ENCODE assay signal across 9 mouse cellular contexts in the genomic region with DNA sequence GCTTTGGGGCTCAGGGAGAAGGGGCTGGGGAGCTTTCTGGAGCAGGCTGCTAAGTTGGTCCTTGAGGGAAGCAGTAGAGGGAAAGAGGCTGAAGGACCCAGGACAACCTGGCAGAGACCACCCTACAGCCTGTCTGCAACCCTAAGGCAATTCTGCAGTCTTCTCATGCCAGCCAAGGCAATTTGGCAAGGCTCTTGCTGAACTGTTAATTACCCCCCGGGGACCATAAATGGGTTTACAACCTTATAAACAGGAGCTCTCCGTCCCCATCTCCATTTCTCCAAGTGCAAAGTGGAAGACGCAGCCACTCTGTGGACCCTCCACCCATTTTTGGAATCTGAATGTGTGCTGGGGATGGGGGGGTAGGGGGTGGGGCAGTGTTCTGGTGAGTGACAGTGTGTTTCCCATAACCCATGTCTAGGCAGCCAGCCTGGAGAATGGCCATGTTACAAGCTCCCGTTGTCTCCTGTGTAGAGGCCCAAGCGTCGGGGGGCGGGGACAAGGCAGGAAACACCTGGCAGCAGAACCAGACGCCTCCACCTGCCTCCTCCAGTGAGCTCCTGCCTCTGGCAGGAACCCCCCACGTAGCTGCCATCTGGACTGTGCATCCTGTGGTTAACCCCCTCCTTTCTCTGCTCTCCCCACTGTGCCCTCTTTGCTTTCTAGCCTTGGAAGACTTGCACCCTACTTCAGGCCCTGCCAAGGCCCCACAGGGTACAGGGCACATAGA. TPM values are rescaled to one million over a fixed set of nuclear protein-coding genes. Genes with fewer than 3 reads are reported as not detected.
DNase-seq lines count a peak whose midpoint lies in the region; ATAC-seq and TF ChIP-seq lines count a peak whose summit lies in the region.
"Had no signal": no experiment of that assay in that cellular context is flagged by ENCODE, and none has a peak within 500 bp of the region (broad histone marks: within the 10 kb centered on the region; RNA-seq: fewer than 3 reads in every experiment).

No protein-coding gene starts in this region.

- 20% methylated on average over 9 of the region's 9 CpGs for WGBS in forebrain, embryonic 15.5 days
- WGBS in liver, postnatal 0 days (ENCODE audit: insufficient replicate concordance), result 18% methylated on average over 9 of the region's 9 CpGs
- 8% methylated on average over 9 of the region's 9 CpGs for WGBS in spleen, adult 2 months

- H3K9ac ChIP-seq in forebrain, embryonic 15.5 days (replicated peaks), result no peak overlapping the region
- no peak overlapping the region for H3K9ac ChIP-seq in liver, postnatal 0 days (replicated peaks)

- DNase-seq in layer of hippocampus, adult 9-11 months, result peak; percentile 33
- DNase-seq in layer of hippocampus, postnatal 36 days, result no peak
- peak; percentile 37 to 40 for DNase-seq in cerebellum, adult 18-20 months
- peak; percentile 68 for DNase-seq in liver, postnatal 0 days
- DNase-seq in spleen, adult 2 months (ENCODE audit: low read depth in 1 of 2, low spot score in 2 of 2), result peak; percentile 67 to 80
- DNase-seq in urinary bladder, postnatal 14 days (ENCODE audit: low spot score), result no peak
- DNase-seq in right cerebral cortex, adult 18-20 months, result no peak

- no peaks in the 10 kb centered on the region for H3K9me3 ChIP-seq in forebrain, embryonic 15.5 days
- no peaks in the 10 kb centered on the region for H3K9me3 ChIP-seq in liver, postnatal 0 days (ENCODE audit: low read length)

- no peaks in the 10 kb centered on the region; the same call in 1 of the 2 replicates for H3K27me3 ChIP-seq in forebrain, embryonic 15.5 days
- no peaks in the 10 kb centered on the region for H3K27me3 ChIP-seq in liver, postnatal 0 days (ENCODE audit: insufficient read depth, low read length)
- H3K27me3 ChIP-seq in spleen, adult 2 months (ENCODE audit: control insufficient read depth, insufficient read depth, low read length), result no peaks in the 10 kb centered on the region

- 0 out of 2 replicates have a peak overlapping the region, but pooled peaks have one; percentile 19 for H3K27ac ChIP-seq in forebrain, embryonic 15.5 days (replicated peaks)
- H3K27ac ChIP-seq in liver, postnatal 0 days (ENCODE audit: low read depth), result 0 out of 2 replicates have a peak overlapping the region, but pooled peaks have one; percentile 51
- peak overlapping the region; percentile 57 for H3K27ac ChIP-seq in spleen, adult 2 months (ENCODE audit: insufficient read depth, low read length)

- H3K4me3 ChIP-seq in forebrain, embryonic 15.5 days, result no peak overlapping the region
- H3K4me3 ChIP-seq in liver, postnatal 0 days (ENCODE audit: low read depth, low read length), result no peak overlapping the region
- no peak overlapping the region for H3K4me3 ChIP-seq in spleen, adult 2 months (ENCODE audit: extremely low read depth, insufficient read depth, insufficient read length)

- H3K4me1 ChIP-seq in forebrain, embryonic 15.5 days, result peaks cover 28% of the 10 kb centered on the region
- H3K4me1 ChIP-seq in liver, postnatal 0 days (ENCODE audit: insufficient read depth), result peaks cover 4% of the 10 kb centered on the region; the same call in 1 of the 2 replicates
- H3K4me1 ChIP-seq in spleen, adult 2 months (ENCODE audit: control insufficient read depth, insufficient read depth, insufficient read length), result peaks cover 20% of the 10 kb centered on the region

- no peaks in the 10 kb centered on the region for H3K36me3 ChIP-seq in forebrain, embryonic 15.5 days
- H3K36me3 ChIP-seq in liver, postnatal 0 days (replicated peaks; ENCODE audit: insufficient read depth, low read length), result no peaks in the 10 kb centered on the region
- H3K36me3 ChIP-seq in spleen, adult 2 months (ENCODE audit: control insufficient read depth, insufficient read depth, low read length), result no peaks in the 10 kb centered on the region

- TF ChIP-seq POLR2A in spleen, adult 2 months (IDR thresholded peaks at IDR 0.05; ENCODE audit: low read depth, low read length), result no peak

- TF ChIP-seq CTCF in liver, postnatal 0 days (IDR thresholded peaks at IDR 0.05; ENCODE audit: low read depth), result no peak
- TF ChIP-seq CTCF in spleen, adult 2 months (IDR thresholded peaks at IDR 0.05; ENCODE audit: extremely low read depth, insufficient read depth, insufficient read length, insufficient replicate concordance), result no peak

- H3K4me2 ChIP-seq in forebrain, embryonic 15.5 days (replicated peaks), result no peak overlapping the region
- no peak overlapping the region; the same call in 1 of the 2 replicates for H3K4me2 ChIP-seq in liver, postnatal 0 days (ENCODE audit: low read depth, low read length)

- ATAC-seq in forebrain, embryonic 15.5 days (replicated peaks), result peak; percentile 23; the same call in 1 of the 2 replicates
- peak; percentile 66 for ATAC-seq in liver, postnatal 0 days

- no peak for TF ChIP-seq EP300 in liver, postnatal 0 days (IDR thresholded peaks at IDR 0.05; ENCODE audit: low read depth)

RNA-seq across cellular contexts. Expression of gene Fam163b, which starts 20.5 kb away (rescaled TPM):
- total RNA-seq in layer of hippocampus, postnatal 36 days (2021), result 100 to 1,000 TPM; 107 to 130 TPM
- polyA plus RNA-seq in forebrain, embryonic 15.5 days (2015; fragmentation: Nextera tagmentation; extraction: Ambion mirVana), result 3.5 and 4.6 TPM in 2 replicates
- polyA plus RNA-seq in liver, postnatal 0 days (2015; fragmentation: Nextera tagmentation; extraction: Ambion mirVana), result not detected in 2 replicates
- polyA plus RNA-seq in spleen, adult 2 months (2012; rRNA removed), result not detected in 2 replicates

RNA-seq across cellular contexts. Expression of gene Adamtsl2, which starts 42.6 kb away (rescaled TPM):
- 10 to 100 TPM; 10.5 to 12.3 TPM for total RNA-seq in layer of hippocampus, postnatal 36 days (2021)
- polyA plus RNA-seq in forebrain, embryonic 15.5 days (2015; fragmentation: Nextera tagmentation; extraction: Ambion mirVana), result 6.8 and 9.5 TPM in 2 replicates
- 1.1 and 1.2 TPM in 2 replicates for polyA plus RNA-seq in liver, postnatal 0 days (2015; fragmentation: Nextera tagmentation; extraction: Ambion mirVana)
- polyA plus RNA-seq in spleen, adult 2 months (2012; rRNA removed), result 33.6 and 45.1 TPM in 2 replicates

RNA-seq across cellular contexts. Expression of gene Dbh, which starts 43.2 kb away (rescaled TPM):
- total RNA-seq in layer of hippocampus, postnatal 36 days (2021), result under 1 TPM; 0.25 to 0.48 TPM
- 0.06 TPM in 1 of 2 replicates, not detected in the other for polyA plus RNA-seq in forebrain, embryonic 15.5 days (2015; fragmentation: Nextera tagmentation; extraction: Ambion mirVana)
- not detected in 2 replicates for polyA plus RNA-seq in liver, postnatal 0 days (2015; fragmentation: Nextera tagmentation; extraction: Ambion mirVana)
- polyA plus RNA-seq in spleen, adult 2 months (2012; rRNA removed), result 0.04 TPM in 1 of 2 replicates, not detected in the other

RNA-seq across cellular contexts. Expression of gene Mymk, which starts 49.8 kb away (rescaled TPM):
- total RNA-seq in layer of hippocampus, postnatal 36 days (2021), result under 1 TPM; 0.46 to 0.77 TPM
- 0.17 TPM in 1 of 2 replicates, not detected in the other for polyA plus RNA-seq in forebrain, embryonic 15.5 days (2015; fragmentation: Nextera tagmentation; extraction: Ambion mirVana)
- polyA plus RNA-seq in liver, postnatal 0 days (2015; fragmentation: Nextera tagmentation; extraction: Ambion mirVana), result 0.49 TPM in 1 of 2 replicates, not detected in the other
- 0.47 and 0.67 TPM in 2 replicates for polyA plus RNA-seq in spleen, adult 2 months (2012; rRNA removed)
- total RNA-seq: adrenal gland, postnatal 36 days had no signal

Comparison
In these comparisons a context has a peak if more than half of its experiments do, and no peak if none do; other contexts are left out.
1. DNase-seq: peak in layer of hippocampus, adult 9-11 months (single experiment), cerebellum, adult 18-20 months (2 of 2), liver, postnatal 0 days (single experiment) and spleen, adult 2 months (2 of 2); none in layer of hippocampus, postnatal 36 days (0 of 2), urinary bladder, postnatal 14 days (single experiment) and right cerebral cortex, adult 18-20 months (single experiment).
2. Peak in every context shown above with its lines, with median percentiles within 50 percentile points of each other: H3K27ac ChIP-seq.